Mouse (Mus musculus) bone marrow macrophage, adult 2 months (primary cell): ENCODE results near the gene Prex1.

Source experiments
- CTCF ChIP-seq: IDR thresholded peaks from 2 replicates; pipeline ENCODE4 v1.5.1; 2012; ENCODE audit warnings: low read depth, mild to moderate bottlenecking, low read length, moderate library complexity
- POLR2A ChIP-seq: IDR thresholded peaks from 2 replicates; pipeline ENCODE4 v1.6.1; 2012; ENCODE audit warnings: mild to moderate bottlenecking, low read depth, low read length, borderline replicate concordance

DNA sequence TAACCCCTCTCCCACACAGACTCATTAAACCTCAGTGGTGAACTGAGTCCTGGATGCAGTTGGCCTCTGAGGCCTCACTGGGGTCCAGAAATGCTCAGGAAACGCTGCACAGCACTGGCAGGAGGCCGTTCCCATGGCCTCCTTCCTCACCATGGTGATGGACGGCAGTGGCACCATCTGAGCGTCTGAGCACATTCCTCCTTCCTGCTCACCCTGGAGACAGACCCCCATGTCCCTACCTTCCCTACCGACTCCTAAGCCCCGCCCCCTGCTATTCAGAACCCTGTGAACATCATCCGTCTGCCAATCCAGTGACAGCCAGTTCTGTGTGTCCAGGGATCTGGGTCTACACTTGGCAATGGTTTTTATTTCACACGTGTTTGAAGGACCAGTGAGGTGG, 42.6 kb downstream of the Prex1 start:
- TF ChIP-seq CTCF (no peak), POLR2A (no peak)
